Mouse (Mus musculus) lung, adult 2 months (tissue): ENCODE measurements at regions not wholly inside any gene's neighbourhood (a gene's known extent, or its start where the extent isn't known, plus 50 kb on each side); places are given as distances from the start of the nearest gene placed in this dataset.

Experiments used
- CTCF ChIP-seq: fragments of 200-500 bp; IDR thresholded peaks from 2 replicates; pipeline ENCODE4 v1.5.1; 2011; ENCODE audit warnings: mild to moderate bottlenecking, low read length, control low read depth; ENCODE audit not compliant: insufficient read depth
- POLR2A ChIP-seq: fragments of 200-500 bp; IDR thresholded peaks from 2 replicates; pipeline ENCODE4 v1.6.1; 2011; ENCODE audit warnings: low read depth, mild to moderate bottlenecking, control low read depth, low read length, borderline replicate concordance; ENCODE audit errors: extremely low read depth

GRCm38 (mm10) chr8:125315736-125316135 lies 253.9 kb downstream of the Sipa1l2 start:
- no peak for TF ChIP-seq CTCF
- no peak for TF ChIP-seq POLR2A
